Mouse (Mus musculus): ENCODE measurements around the gene Olfr695. TPM values are rescaled to one million over a fixed set of nuclear protein-coding genes. Genes with fewer than 3 reads are reported as not detected.

The Olfr695 gene
- not detected in 2 replicates for polyA plus RNA-seq (2021; fragmentation: Nextera tagmentation)
- long read RNA-seq, experiment 1 = 0 reads
- long read RNA-seq, experiment 2 = 0 reads

GRCm38 (mm10) chr7:106716296-106716695 lies at the start of gene Olfr695:
Gene Olfr695, minus strand, starts transcription at chr7:106716396.

GRCm38 (mm10) chr7:106755297-106755696 lies 39.1 kb upstream of the Olfr695 start, which contains the start of gene Olfr698:
Gene Olfr698, minus strand, starts transcription at chr7:106755397.

GRCm38 (mm10) chr7:106742343-106742742 lies 26.1 kb upstream of the Olfr695 start, which contains the start of gene Olfr697:
Gene Olfr697, minus strand, starts transcription at chr7:106742443.

GRCm38 (mm10) chr7:106691714-106692113 lies 24.5 kb downstream of the Olfr695 start, which contains the start of gene Olfr694:
Gene Olfr694, minus strand, starts transcription at chr7:106691814.

GRCm38 (mm10) chr7:106680484-106680883 lies 35.7 kb downstream of the Olfr695 start, which contains the start of gene Olfr693:
Gene Olfr693, minus strand, starts transcription at chr7:106680584.

Other genes starting within 250 kb of the Olfr695 start
- gene Olfr693, start 35.8 kb downstream of the Olfr695 start, polyA plus RNA-seq (2021; fragmentation: Nextera tagmentation) = not detected in 2 replicates
- gene Olfr694, start 24.6 kb downstream of the Olfr695 start, polyA plus RNA-seq (2021; fragmentation: Nextera tagmentation) = not detected in 2 replicates
- not detected in 2 replicates for gene Olfr697, start 26.0 kb upstream of the Olfr695 start, polyA plus RNA-seq (2021; fragmentation: Nextera tagmentation)
- not detected in 2 replicates for gene Olfr698, start 39.0 kb upstream of the Olfr695 start, polyA plus RNA-seq (2021; fragmentation: Nextera tagmentation)
- not detected in 2 replicates for gene Olfr699, start 76.8 kb upstream of the Olfr695 start, polyA plus RNA-seq (2021; fragmentation: Nextera tagmentation)
- gene Olfr700, start 92.4 kb upstream of the Olfr695 start, polyA plus RNA-seq (2021; fragmentation: Nextera tagmentation) = not detected in 2 replicates
- not detected in 2 replicates for gene Olfr701, start 97.7 kb upstream of the Olfr695 start, polyA plus RNA-seq (2021; fragmentation: Nextera tagmentation)
- not detected in 2 replicates for gene Olfr702, start 117.5 kb upstream of the Olfr695 start, polyA plus RNA-seq (2021; fragmentation: Nextera tagmentation)
- gene Olfr703, start 127.0 kb upstream of the Olfr695 start, polyA plus RNA-seq (2021; fragmentation: Nextera tagmentation) = not detected in 2 replicates
- gene Olfr704, start 146.8 kb upstream of the Olfr695 start, polyA plus RNA-seq (2021; fragmentation: Nextera tagmentation) = not detected in 2 replicates
- not detected in 2 replicates for gene Olfr705, start 160.5 kb upstream of the Olfr695 start, polyA plus RNA-seq (2021; fragmentation: Nextera tagmentation)
- gene Olfr706, start 171.8 kb upstream of the Olfr695 start, polyA plus RNA-seq (2021; fragmentation: Nextera tagmentation) = not detected in 2 replicates
- not detected in 2 replicates for gene Olfr707, start 184.8 kb upstream of the Olfr695 start, polyA plus RNA-seq (2021; fragmentation: Nextera tagmentation)
- not detected in 2 replicates for gene Olfr1532-ps1, start 191.6 kb upstream of the Olfr695 start, polyA plus RNA-seq (2021; fragmentation: Nextera tagmentation)
- not detected in 2 replicates for gene Olfr709-ps1, start 215.8 kb upstream of the Olfr695 start, polyA plus RNA-seq (2021; fragmentation: Nextera tagmentation)
- gene Olfr710, start 231.9 kb upstream of the Olfr695 start, polyA plus RNA-seq (2021; fragmentation: Nextera tagmentation) = not detected in 2 replicates
- not detected in 2 replicates for gene Olfr6, start 247.5 kb upstream of the Olfr695 start, polyA plus RNA-seq (2021; fragmentation: Nextera tagmentation)

Measured in left cerebral cortex, adult 6 months (tissue).